Mouse (Mus musculus) cerebellum, adult 2 months (tissue): Measurements from ENCODE around the gene Brsk1.

Experiments used
- CTCF ChIP-seq: fragments of 200-500 bp; IDR thresholded peaks from 2 replicates; pipeline ENCODE4 v1.5.1; 2011; ENCODE audit warnings: low read depth, mild to moderate bottlenecking, control low read depth, low read length, moderate library complexity, borderline replicate concordance; ENCODE audit not compliant: insufficient read depth
- POLR2A ChIP-seq: fragments of 200-500 bp; IDR thresholded peaks from 2 replicates; pipeline ENCODE4 v1.6.1; 2011; ENCODE audit warnings: low read length, control low read depth, borderline replicate concordance; ENCODE audit not compliant: insufficient read depth

DNA sequence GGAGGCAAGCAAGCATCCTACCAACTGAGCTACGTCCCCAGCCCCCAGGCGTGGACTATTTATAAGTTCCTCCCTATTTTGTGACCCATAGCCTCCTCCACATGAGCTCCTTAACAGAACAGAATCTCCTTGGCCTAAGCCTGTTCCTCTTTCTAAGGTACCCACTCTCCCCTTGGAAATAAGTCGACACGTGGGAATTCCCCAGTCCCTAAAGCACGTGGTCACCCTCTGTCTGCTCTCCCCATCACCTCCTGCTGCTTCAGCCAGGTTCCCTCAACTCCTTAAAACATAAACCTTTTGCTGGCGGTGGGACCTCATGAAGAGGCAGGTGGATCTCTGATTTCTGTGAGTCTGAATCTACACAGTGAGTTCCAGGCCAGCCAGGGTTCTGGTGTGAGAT lies 26.6 kb downstream of the Brsk1 start:
- TF ChIP-seq POLR2A (no peak), CTCF (no peak)
